Mouse (Mus musculus): Measurements from ENCODE around the gene Vmn1r211.
"Not testable (repeated sequence)": the region's sequence is repeated elsewhere in the genome, so short reads cannot be mapped to it uniquely, and the experiment has no call there.

Vmn1r211 gene

GRCm38 (mm10) chr13:22857461-22857860, at the start of gene Vmn1r211:
Vmn1r211 (minus strand) TSS chr13:22857561.
- DNase-seq, result no peak

- DNase-seq, result no peak
Observed at GRCm38 (mm10) chr13:22884105-22884504, 26.7 kb upstream of the Vmn1r211 start, which contains the start of gene Vmn1r212. Vmn1r212 (minus strand) TSS chr13:22884205.

GRCm38 (mm10) chr13:22879257-22879656, 21.9 kb upstream of the Vmn1r211 start:
- no peak for DNase-seq

- no peak for DNase-seq
Observed at GRCm38 (mm10) chr13:22854760-22855159, 2.6 kb downstream of the Vmn1r211 start.

DNA sequence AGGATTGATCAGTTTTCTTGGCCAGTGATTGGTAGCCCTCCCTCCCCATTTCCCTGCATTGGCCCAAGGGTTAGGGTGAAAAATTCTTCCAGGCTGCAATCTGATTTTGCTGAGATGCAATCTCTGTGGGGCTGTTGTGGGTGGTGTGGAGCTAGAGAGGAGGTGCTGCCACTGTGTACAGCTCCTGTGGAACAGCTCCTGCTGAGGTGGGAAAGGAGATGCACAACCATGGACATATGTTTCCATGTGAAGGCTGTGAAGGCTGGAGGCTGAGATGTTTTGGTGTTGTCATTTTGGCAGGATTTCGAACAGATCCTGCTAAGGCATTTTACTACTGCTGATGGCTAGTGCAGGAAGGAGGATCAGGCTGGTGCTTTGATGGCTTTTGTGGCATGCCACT, 10.6 kb downstream of the Vmn1r211 start:
- no peak for DNase-seq

DNA sequence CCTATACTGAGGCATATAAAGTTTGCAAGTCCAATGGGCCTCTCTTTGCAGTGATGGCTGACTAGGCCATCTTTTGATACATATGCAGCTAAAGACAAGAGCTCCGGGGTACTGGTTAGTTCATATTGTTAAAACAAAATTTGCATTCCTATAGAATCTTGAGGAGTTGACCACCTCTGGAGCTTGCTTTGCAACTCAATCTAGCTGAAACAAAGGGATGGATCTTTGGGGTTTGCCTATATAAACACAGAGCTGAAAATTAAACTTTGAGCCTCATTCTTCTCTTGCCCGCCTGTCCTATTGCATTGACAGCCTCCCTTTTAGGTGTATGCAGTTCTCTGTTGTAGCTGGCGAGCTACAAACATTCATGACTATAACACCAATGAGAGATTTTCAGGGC, 13.1 kb downstream of the Vmn1r211 start:
- DNase-seq, result not testable (repeated sequence)

DNA sequence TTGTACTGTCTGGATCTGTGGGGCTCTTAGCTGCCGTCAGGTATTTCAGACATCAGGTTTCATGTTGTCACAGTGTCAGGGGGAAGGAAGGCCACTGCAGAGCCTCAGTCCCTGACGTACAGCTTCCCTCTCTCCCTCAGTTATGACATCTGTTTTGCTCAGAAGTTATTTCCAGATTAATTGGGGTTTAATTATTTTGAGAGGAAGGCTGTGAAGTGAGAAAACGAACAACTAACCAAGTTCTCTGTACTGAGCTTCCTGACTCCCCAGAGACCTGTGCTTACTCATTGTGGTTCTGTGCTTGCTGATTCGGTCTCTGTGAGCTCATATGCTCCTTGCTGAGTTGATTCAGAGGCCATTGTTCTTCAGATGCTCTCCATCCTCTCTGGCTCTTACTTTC, 26.1 kb downstream of the Vmn1r211 start, which contains the start of gene Vmn1r210:
Vmn1r210 (minus strand) TSS at position 101 of the 400 bp plus-strand sequence.
- DNase-seq, result no peak

- not testable (repeated sequence) for DNase-seq
Observed at GRCm38 (mm10) chr13:22829395-22829794, 28.0 kb downstream of the Vmn1r211 start.

GRCm38 (mm10) chr13:22821601-22822000, 35.8 kb downstream of the Vmn1r211 start:
- not testable (repeated sequence) for DNase-seq

GRCm38 (mm10) chr13:22809582-22809981, 47.8 kb downstream of the Vmn1r211 start, which contains the start of gene Vmn1r209:
Vmn1r209 (minus strand) TSS chr13:22809682.
- not testable (repeated sequence) for DNase-seq

Measured in thymus, postnatal 25 days (tissue).